Mouse (Mus musculus) cortical plate, adult 2 months (tissue): ENCODE measurements around the gene Immt.

ENCODE experiments used
- CTCF ChIP-seq: fragments of 200-500 bp; IDR thresholded peaks from 2 replicates; pipeline ENCODE4 v1.5.1; 2011; ENCODE audit warnings: mild to moderate bottlenecking, control low read depth, low read length; ENCODE audit not compliant: insufficient read depth; ENCODE audit errors: extremely low read depth
- POLR2A ChIP-seq: fragments of 200-500 bp; IDR thresholded peaks from 2 replicates; pipeline ENCODE4 v1.6.1; 2011; ENCODE audit warnings: mild to moderate bottlenecking, low read length, control low read depth; ENCODE audit not compliant: insufficient read depth; ENCODE audit errors: extremely low read depth

DNA sequence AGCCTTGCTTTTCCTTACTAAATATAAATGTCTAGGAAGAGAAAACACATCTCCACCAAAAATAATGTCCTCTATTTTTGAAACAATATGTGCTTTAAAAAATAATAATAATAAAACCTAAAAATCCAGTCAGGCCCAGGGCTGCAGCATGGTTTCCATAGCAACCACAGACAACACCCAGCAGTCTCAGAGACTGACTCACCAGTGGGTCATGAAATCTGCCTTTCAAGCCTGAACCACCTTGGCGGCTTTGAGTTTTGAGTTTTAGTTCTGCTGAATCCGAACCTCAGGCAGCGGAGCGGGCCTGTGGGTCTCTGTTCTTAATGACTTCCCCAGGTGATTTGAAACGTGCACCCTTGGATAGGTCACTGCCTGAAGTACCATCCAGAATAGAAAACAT, 48.0 kb upstream of the Immt start:
- TF ChIP-seq POLR2A, result no peak
- no peak for TF ChIP-seq CTCF
